Comparison of ENCODE assay signal across 8 mouse cellular contexts in genomic region chr7:139905661-139906060, GRCm38 (mm10). TPM values are rescaled to one million over a fixed set of nuclear protein-coding genes. Genes with fewer than 3 reads are reported as not detected.
DNase-seq lines count a peak whose midpoint lies in the region.

No protein-coding gene starts in this region.

- peak overlapping the region; percentile 12; the same call in 1 of the 2 replicates for H3K4me3 ChIP-seq in heart, embryonic 10.5 days
- H3K4me3 ChIP-seq in megakaryocyte, embryonic 14.5 days (replicated peaks) = peak overlapping the region; percentile 80

- H3K36me3 ChIP-seq in heart, embryonic 10.5 days = no peaks in the 10 kb centered on the region
- no peaks in the 10 kb centered on the region for H3K36me3 ChIP-seq in megakaryocyte, embryonic 14.5 days (replicated peaks; ENCODE audit: low read length)

- peaks cover 28% of the 10 kb centered on the region for H3K4me1 ChIP-seq in heart, embryonic 10.5 days
- H3K4me1 ChIP-seq in megakaryocyte, embryonic 14.5 days = peaks cover 18% of the 10 kb centered on the region

- H3K9me3 ChIP-seq in heart, embryonic 10.5 days = no peaks in the 10 kb centered on the region
- H3K9me3 ChIP-seq in megakaryocyte, embryonic 14.5 days = no peaks in the 10 kb centered on the region

- peaks cover 58% of the 10 kb centered on the region for H3K27me3 ChIP-seq in heart, embryonic 10.5 days (ENCODE audit: insufficient read depth, poor library complexity, severe bottlenecking)
- H3K27me3 ChIP-seq in megakaryocyte, embryonic 14.5 days (replicated peaks) = peaks cover 82% of the 10 kb centered on the region

- no peak overlapping the region for H3K27ac ChIP-seq in heart, embryonic 10.5 days

- peak; percentile 48 to 88 for DNase-seq in adrenal gland, adult (ENCODE audit: inconsistent age in 2 of 2, low spot score in 1 of 2)
- no peak for DNase-seq in adrenal gland, postnatal 4 days (ENCODE audit: low spot score in 2 of 2)
- peak; percentile 61 for DNase-seq in 3T3-L1 (ENCODE audit: low read depth, low spot score)
- DNase-seq in adrenal gland, postnatal 36 days = peak; percentile 45 to 61
- no peak for DNase-seq in heart, embryonic 10.5 days (ENCODE audit: low spot score)
- DNase-seq in kidney, adult 9 months = peak; percentile 45
- DNase-seq in thymus, postnatal 14 days = peak; percentile 44

- 8% methylated on average over 6 of the region's 6 CpGs for WGBS in heart, embryonic 10.5 days

RNA-seq across cellular contexts. Expression of gene Kndc1, which starts 11.2 kb away (rescaled TPM):
- 1 to 10 TPM; 1.6 to 1.7 TPM for total RNA-seq in adrenal gland, postnatal 4 days (2021)
- total RNA-seq in adrenal gland, postnatal 36 days (2021) = under 1 TPM; 0.50 to 0.56 TPM
- polyA plus RNA-seq in heart, embryonic 10.5 days (2016; fragmentation: Nextera tagmentation; extraction: Ambion mirVana) = 0.07 and 0.18 TPM in 2 replicates
- not detected in 2 replicates for polyA plus RNA-seq in megakaryocyte, embryonic 14.5 days (2012; ENCODE audit: insufficient read depth, low replicate concordance)

RNA-seq across cellular contexts. Expression of gene Utf1, which starts 37.9 kb away (rescaled TPM):
- not detected for total RNA-seq in adrenal gland, postnatal 4 days (2021)
- total RNA-seq in adrenal gland, postnatal 36 days (2021) = not detected
- polyA plus RNA-seq in heart, embryonic 10.5 days (2016; fragmentation: Nextera tagmentation; extraction: Ambion mirVana) = 0.14 TPM in 1 of 2 replicates, not detected in the other
- polyA plus RNA-seq in megakaryocyte, embryonic 14.5 days (2012; ENCODE audit: insufficient read depth, low replicate concordance) = not detected in 2 replicates

Comparison
In these comparisons a context has a peak if more than half of its experiments do, and no peak if none do; other contexts are left out.
1. DNase-seq: peak in adrenal gland, adult (2 of 2), 3T3-L1 (single experiment), adrenal gland, postnatal 36 days (2 of 2), kidney, adult 9 months (single experiment) and thymus, postnatal 14 days (single experiment); none in adrenal gland, postnatal 4 days (0 of 2) and heart, embryonic 10.5 days (single experiment).